Mouse (Mus musculus): ENCODE measurements around the gene Ciz1. TPM values are rescaled to one million over a fixed set of nuclear protein-coding genes. Genes with fewer than 3 reads are reported as not detected.

Ciz1 gene
- polyA plus RNA-seq (2014; fragmentation: Illumina TruSeq; extraction: RNeasy Lipid Tissue Mini Kit (QIAGEN cat#74804); ENCODE audit: low replicate concordance) = 9.2 TPM

DNA sequence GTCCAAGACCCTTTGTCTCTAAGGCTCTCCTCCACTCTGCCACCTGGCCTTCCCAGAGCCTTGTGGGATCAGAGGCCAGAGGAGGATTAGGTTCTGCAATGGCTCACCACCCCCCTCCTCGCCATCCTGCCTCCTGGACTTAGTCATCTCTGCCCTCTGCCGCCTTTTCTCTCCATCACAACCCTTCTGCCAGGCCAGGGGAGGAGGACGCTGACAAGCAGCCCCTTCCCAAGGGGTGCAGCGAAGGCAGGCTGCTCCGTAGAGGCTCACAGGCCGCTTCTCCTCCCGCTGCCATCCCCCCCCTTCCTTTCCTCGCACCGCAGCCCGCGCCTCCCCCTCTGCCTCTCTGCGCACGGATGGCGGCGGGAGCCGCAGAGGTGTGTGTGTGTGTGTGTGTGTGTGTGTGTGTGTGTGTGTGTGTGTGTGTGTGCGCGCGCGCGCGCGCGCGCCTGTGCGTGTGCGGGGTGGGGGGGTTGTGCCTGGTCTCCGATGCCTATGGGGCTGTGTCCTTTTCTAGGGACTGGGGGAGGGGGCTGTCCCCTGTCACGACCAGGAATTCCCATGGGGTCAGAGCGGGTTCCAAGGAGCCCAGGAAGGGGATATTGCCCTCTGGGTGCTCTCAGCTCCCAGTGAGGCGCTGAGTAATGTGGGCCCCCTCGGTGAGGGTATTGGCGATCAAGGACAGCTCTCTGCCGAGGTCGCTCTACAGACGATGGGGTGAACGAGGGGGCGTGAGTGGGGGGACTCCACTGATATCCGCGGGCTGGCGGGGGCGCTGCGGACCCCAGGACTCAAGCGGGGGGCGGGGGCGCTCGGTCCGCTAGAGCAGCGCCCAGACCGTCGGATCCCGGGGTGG lies at the start of gene Ciz1:
Gene Ciz1 (plus strand): TSS at position 177 of the 856 bp plus-strand sequence.

DNA sequence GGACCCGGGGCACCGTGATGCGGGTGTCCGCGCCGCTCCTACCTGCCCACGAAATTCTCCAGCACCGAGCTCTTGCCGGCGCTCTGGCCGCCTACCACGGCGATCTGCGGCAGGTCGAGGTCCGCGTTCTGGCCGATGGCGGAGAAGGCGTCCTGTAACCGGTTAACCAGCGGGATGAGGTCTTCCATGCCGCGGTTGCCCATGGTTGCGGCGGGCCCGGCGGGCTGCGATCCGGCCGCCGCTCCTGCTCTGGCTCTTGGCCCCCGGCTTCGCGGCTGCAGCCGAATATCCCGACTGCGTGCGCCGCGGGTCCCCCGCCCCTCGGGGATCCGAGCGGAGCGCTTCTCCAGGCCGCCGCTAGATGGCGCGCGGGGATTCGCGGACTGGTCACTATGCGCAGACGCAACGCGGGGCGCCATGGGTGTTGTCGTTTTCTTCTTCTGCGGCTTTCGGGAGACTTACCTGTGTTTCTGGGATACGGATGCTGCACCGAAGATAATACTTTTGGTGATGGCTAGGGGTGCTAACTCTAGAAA lies 948 bp downstream of the Ciz1 start, which contains the start of gene Dnm1:
Gene Dnm1 (minus strand): TSS at position 332 of the 536 bp plus-strand sequence.

GRCm38 (mm10) chr2:32381775-32382223 lies 29.7 kb downstream of the Ciz1 start, which contains the start of gene 1110008P14Rik:
TSS of gene 1110008P14Rik (minus strand) at chr2:32381938.

GRCm38 (mm10) chr2:32387706-32388490 lies 35.8 kb downstream of the Ciz1 start, which contains the start of gene Lcn2:
TSS of gene Lcn2 (minus strand) at chr2:32388252.

DNA sequence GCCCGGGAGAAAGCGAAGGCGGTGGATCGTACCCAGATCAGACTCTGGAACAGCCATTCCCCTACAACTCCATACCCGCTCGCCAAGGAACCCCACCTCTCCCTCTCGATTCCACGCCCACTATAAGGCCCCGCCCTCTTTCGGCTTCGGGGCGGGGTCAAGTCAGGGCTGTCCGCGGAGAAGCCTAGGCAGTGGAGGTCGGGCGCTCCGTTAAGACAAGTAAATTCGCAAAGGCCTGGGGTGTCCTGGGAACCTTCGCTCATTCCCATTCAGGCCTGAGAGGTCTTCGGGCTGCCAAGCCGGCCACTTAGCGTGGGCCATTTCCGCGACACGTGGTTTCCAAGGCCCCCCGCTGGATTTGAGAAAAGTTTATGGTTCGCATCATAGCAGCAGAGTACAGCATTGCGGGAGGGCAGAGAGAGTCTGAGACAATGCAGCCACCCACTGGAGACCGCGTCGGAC lies 43.4 kb downstream of the Ciz1 start, which contains the start of gene Ptges2:
Gene Ptges2 (plus strand): TSS at position 413 of the 462 bp plus-strand sequence.

Other genes starting within 250 kb of the Ciz1 start
- 7.7 TPM for gene Prrc2b, start 201.2 kb upstream of the Ciz1 start, polyA plus RNA-seq (2014; fragmentation: Illumina TruSeq; extraction: RNeasy Lipid Tissue Mini Kit (QIAGEN cat#74804); ENCODE audit: low replicate concordance)
- gene Pomt1, start 115.7 kb upstream of the Ciz1 start, polyA plus RNA-seq (2014; fragmentation: Illumina TruSeq; extraction: RNeasy Lipid Tissue Mini Kit (QIAGEN cat#74804); ENCODE audit: low replicate concordance) = 1.7 TPM
- 9.7 TPM for gene Uck1, start 92.2 kb upstream of the Ciz1 start, polyA plus RNA-seq (2014; fragmentation: Illumina TruSeq; extraction: RNeasy Lipid Tissue Mini Kit (QIAGEN cat#74804); ENCODE audit: low replicate concordance)
- 6.6 TPM for gene Golga2, start 64.9 kb upstream of the Ciz1 start, polyA plus RNA-seq (2014; fragmentation: Illumina TruSeq; extraction: RNeasy Lipid Tissue Mini Kit (QIAGEN cat#74804); ENCODE audit: low replicate concordance)
- 142 TPM for gene Swi5, start 64.3 kb upstream of the Ciz1 start, polyA plus RNA-seq (2014; fragmentation: Illumina TruSeq; extraction: RNeasy Lipid Tissue Mini Kit (QIAGEN cat#74804); ENCODE audit: low replicate concordance)
- gene Dnm1, start 1.0 kb downstream of the Ciz1 start, polyA plus RNA-seq (2014; fragmentation: Illumina TruSeq; extraction: RNeasy Lipid Tissue Mini Kit (QIAGEN cat#74804); ENCODE audit: low replicate concordance) = 4.1 TPM
- gene 1110008P14Rik, start 29.6 kb downstream of the Ciz1 start, polyA plus RNA-seq (2014; fragmentation: Illumina TruSeq; extraction: RNeasy Lipid Tissue Mini Kit (QIAGEN cat#74804); ENCODE audit: low replicate concordance) = 0.52 TPM
- gene Lcn2, start 35.9 kb downstream of the Ciz1 start, polyA plus RNA-seq (2014; fragmentation: Illumina TruSeq; extraction: RNeasy Lipid Tissue Mini Kit (QIAGEN cat#74804); ENCODE audit: low replicate concordance) = not detected
- gene Ptges2, start 43.6 kb downstream of the Ciz1 start, polyA plus RNA-seq (2014; fragmentation: Illumina TruSeq; extraction: RNeasy Lipid Tissue Mini Kit (QIAGEN cat#74804); ENCODE audit: low replicate concordance) = 1.1 TPM
- gene Naif1, start 98.1 kb downstream of the Ciz1 start, polyA plus RNA-seq (2014; fragmentation: Illumina TruSeq; extraction: RNeasy Lipid Tissue Mini Kit (QIAGEN cat#74804); ENCODE audit: low replicate concordance) = 0.59 TPM
- 2.0 TPM for gene Slc25a25, start 99.1 kb downstream of the Ciz1 start, polyA plus RNA-seq (2014; fragmentation: Illumina TruSeq; extraction: RNeasy Lipid Tissue Mini Kit (QIAGEN cat#74804); ENCODE audit: low replicate concordance)
- gene Fam102a, start 183.0 kb downstream of the Ciz1 start, polyA plus RNA-seq (2014; fragmentation: Illumina TruSeq; extraction: RNeasy Lipid Tissue Mini Kit (QIAGEN cat#74804); ENCODE audit: low replicate concordance) = 15.2 TPM
- 2.4 TPM for gene Dpm2, start 218.5 kb downstream of the Ciz1 start, polyA plus RNA-seq (2014; fragmentation: Illumina TruSeq; extraction: RNeasy Lipid Tissue Mini Kit (QIAGEN cat#74804); ENCODE audit: low replicate concordance)
- gene Pip5kl1, start 222.5 kb downstream of the Ciz1 start, polyA plus RNA-seq (2014; fragmentation: Illumina TruSeq; extraction: RNeasy Lipid Tissue Mini Kit (QIAGEN cat#74804); ENCODE audit: low replicate concordance) = not detected
- not detected for gene 9430097D07Rik, start 223.4 kb downstream of the Ciz1 start, polyA plus RNA-seq (2014; fragmentation: Illumina TruSeq; extraction: RNeasy Lipid Tissue Mini Kit (QIAGEN cat#74804); ENCODE audit: low replicate concordance)
- 0.59 TPM for gene St6galnac4, start 234.8 kb downstream of the Ciz1 start, polyA plus RNA-seq (2014; fragmentation: Illumina TruSeq; extraction: RNeasy Lipid Tissue Mini Kit (QIAGEN cat#74804); ENCODE audit: low replicate concordance)
- 0.30 TPM for gene St6galnac6, start 247.4 kb downstream of the Ciz1 start, polyA plus RNA-seq (2014; fragmentation: Illumina TruSeq; extraction: RNeasy Lipid Tissue Mini Kit (QIAGEN cat#74804); ENCODE audit: low replicate concordance)